Mouse (Mus musculus) midbrain, embryonic 16.5 days (tissue): ENCODE measurements around the gene Tyr. TPM values are rescaled to one million over a fixed set of nuclear protein-coding genes. Genes with fewer than 3 reads are reported as not detected.

ENCODE experiments used
- polyA plus RNA-seq: library from polyadenylated mRNA; unstranded; fragments of >200 nt; fragmentation: Nextera tagmentation; extraction: Ambion mirVana; gene quantifications from 2 replicates; pipeline ENCODE4 v1.2.1, GENCODE M21; 2015

Tyr gene
- polyA plus RNA-seq, 1 experiment from 2014 or later, result not detected

Other genes starting within 250 kb of the Tyr start
- gene Nox4, start 247.4 kb downstream of the Tyr start, polyA plus RNA-seq, result 1.7 and 2.2 TPM in 2 replicates
- 59.6 and 66.9 TPM in 2 replicates for gene Grm5, start 90.7 kb upstream of the Tyr start, polyA plus RNA-seq